Mouse (Mus musculus): ENCODE data around the gene Mboat2.
A peak's percentile ranks its signal among the peaks of the same experiment; 100 is the strongest.

GRCm38 (mm10) chr12:24950376-24951046 lies 119.8 kb downstream of the Mboat2 start:
- TF ChIP-seq POLR2A (IDR thresholded peaks at IDR 0.05; ENCODE audit: control insufficient read depth, low read depth, low read length) (no peak), CTCF (IDR thresholded peaks at IDR 0.05; ENCODE audit: control insufficient read depth, insufficient read depth, insufficient replicate concordance, low read depth, low read length) (peak; percentile 55; the same call in 1 of the 2 replicates)
